Mouse (Mus musculus): ENCODE data around the gene Slc11a2. TPM values are rescaled to one million over a fixed set of nuclear protein-coding genes. Genes with fewer than 3 reads are reported as not detected.
"Not testable (repeated sequence)": the region's sequence is repeated elsewhere in the genome, so short reads cannot be mapped to it uniquely, and the experiment has no call there.

Slc11a2 gene
- polyA plus RNA-seq, 1 experiment: 0.62 TPM

GRCm38 (mm10) chr15:100443126-100443922 is 18.5 kb upstream of the Slc11a2 start:
- Histone ChIP-seq H3K27me3 (replicated peaks) (peaks cover 2% of the 10 kb centered on the region), H3K4me3 (replicated peaks) (peak overlapping the region; percentile 92), H3K36me3 (replicated peaks; ENCODE audit: low read length) (no peaks in the 10 kb centered on the region), H3K4me1 (peaks cover 35% of the 10 kb centered on the region), H3K9me3 (no peaks in the 10 kb centered on the region)
- no peak for TF ChIP-seq FLI1 (IDR thresholded peaks at IDR 0.05; ENCODE audit: low read length)
- no peak for TF ChIP-seq GATA1 (IDR thresholded peaks at IDR 0.05; ENCODE audit: borderline replicate concordance, low read length)

GRCm38 (mm10) chr15:100436518-100436917 is 11.6 kb upstream of the Slc11a2 start:
- Histone ChIP-seq H3K27me3 (replicated peaks) (peaks cover 6% of the 10 kb centered on the region), H3K36me3 (replicated peaks; ENCODE audit: low read length) (no peaks in the 10 kb centered on the region), H3K9me3 (peaks cover 6% of the 10 kb centered on the region; the same call in 1 of the 2 replicates), H3K4me1 (peaks cover 29% of the 10 kb centered on the region), H3K4me3 (replicated peaks) (no peak overlapping the region)
- no peak for TF ChIP-seq GATA1 (IDR thresholded peaks at IDR 0.05; ENCODE audit: borderline replicate concordance, low read length)
- no peak for TF ChIP-seq FLI1 (IDR thresholded peaks at IDR 0.05; ENCODE audit: low read length)

- peaks cover 29% of the 10 kb centered on the region for H3K4me1 ChIP-seq
- H3K36me3 ChIP-seq (replicated peaks; ENCODE audit: low read length): no peaks in the 10 kb centered on the region
- no peak for TF ChIP-seq FLI1 (IDR thresholded peaks at IDR 0.05; ENCODE audit: low read length)
- no peak for TF ChIP-seq GATA1 (IDR thresholded peaks at IDR 0.05; ENCODE audit: borderline replicate concordance, low read length)
- no peak overlapping the region for H3K4me3 ChIP-seq (replicated peaks)
- H3K9me3 ChIP-seq: peaks cover 6% of the 10 kb centered on the region; the same call in 1 of the 2 replicates
- peaks cover 7% of the 10 kb centered on the region for H3K27me3 ChIP-seq (replicated peaks)
Observed at GRCm38 (mm10) chr15:100436112-100436511, 11.2 kb upstream of the Slc11a2 start.

- Histone ChIP-seq H3K4me1 (peaks cover 27% of the 10 kb centered on the region), H3K4me3 (replicated peaks) (no peak overlapping the region), H3K9me3 (peaks cover 6% of the 10 kb centered on the region; the same call in 1 of the 2 replicates), H3K36me3 (replicated peaks; ENCODE audit: low read length) (no peaks in the 10 kb centered on the region), H3K27me3 (replicated peaks) (peaks cover 20% of the 10 kb centered on the region)
- TF ChIP-seq FLI1 (IDR thresholded peaks at IDR 0.05; ENCODE audit: low read length) (no peak), GATA1 (IDR thresholded peaks at IDR 0.05; ENCODE audit: borderline replicate concordance, low read length) (no peak)
Observed at GRCm38 (mm10) chr15:100433234-100433633, 8.4 kb upstream of the Slc11a2 start.

- Histone ChIP-seq H3K9me3 (peaks cover 14% of the 10 kb centered on the region), H3K4me1 (peaks cover 27% of the 10 kb centered on the region), H3K36me3 (replicated peaks; ENCODE audit: low read length) (no peaks in the 10 kb centered on the region), H3K4me3 (replicated peaks) (no peak overlapping the region), H3K27me3 (replicated peaks) (peaks cover 43% of the 10 kb centered on the region)
- TF ChIP-seq GATA1 (IDR thresholded peaks at IDR 0.05; ENCODE audit: borderline replicate concordance, low read length): no peak
- no peak for TF ChIP-seq FLI1 (IDR thresholded peaks at IDR 0.05; ENCODE audit: low read length)
Observed at GRCm38 (mm10) chr15:100429959-100430565, 5.2 kb upstream of the Slc11a2 start.

- Histone ChIP-seq H3K27me3 (replicated peaks) (peaks cover 55% of the 10 kb centered on the region), H3K9me3 (peaks cover 10% of the 10 kb centered on the region; the same call in 1 of the 2 replicates), H3K4me1 (peaks cover 32% of the 10 kb centered on the region), H3K36me3 (replicated peaks; ENCODE audit: low read length) (no peaks in the 10 kb centered on the region), H3K4me3 (replicated peaks) (no peak overlapping the region)
- TF ChIP-seq FLI1 (IDR thresholded peaks at IDR 0.05; ENCODE audit: low read length) (no peak), GATA1 (IDR thresholded peaks at IDR 0.05; ENCODE audit: borderline replicate concordance, low read length) (no peak)
Observed at GRCm38 (mm10) chr15:100428296-100428905, 3.5 kb upstream of the Slc11a2 start.

- peaks cover 10% of the 10 kb centered on the region; the same call in 1 of the 2 replicates for H3K9me3 ChIP-seq
- H3K4me3 ChIP-seq (replicated peaks): peak overlapping the region; percentile 96
- H3K27me3 ChIP-seq (replicated peaks): peaks cover 45% of the 10 kb centered on the region
- no peaks in the 10 kb centered on the region for H3K36me3 ChIP-seq (replicated peaks; ENCODE audit: low read length)
- TF ChIP-seq FLI1 (IDR thresholded peaks at IDR 0.05; ENCODE audit: low read length) (no peak), GATA1 (IDR thresholded peaks at IDR 0.05; ENCODE audit: borderline replicate concordance, low read length) (no peak)
- H3K4me1 ChIP-seq: peaks cover 55% of the 10 kb centered on the region
Observed at GRCm38 (mm10) chr15:100423916-100424315, 956 bp downstream of the Slc11a2 start.

GRCm38 (mm10) chr15:100422899-100423860 is 1.7 kb downstream of the Slc11a2 start:
- Histone ChIP-seq H3K27me3 (replicated peaks) (peaks cover 40% of the 10 kb centered on the region), H3K4me1 (peaks cover 59% of the 10 kb centered on the region), H3K9me3 (peaks cover 10% of the 10 kb centered on the region; the same call in 1 of the 2 replicates), H3K4me3 (replicated peaks) (peak overlapping the region; percentile 96), H3K36me3 (replicated peaks; ENCODE audit: low read length) (peaks cover under 1% of the 10 kb centered on the region)
- TF ChIP-seq FLI1 (IDR thresholded peaks at IDR 0.05; ENCODE audit: low read length) (no peak), GATA1 (IDR thresholded peaks at IDR 0.05; ENCODE audit: borderline replicate concordance, low read length) (no peak)

GRCm38 (mm10) chr15:100422476-100422875 is 2.4 kb downstream of the Slc11a2 start:
- peaks cover 37% of the 10 kb centered on the region for H3K27me3 ChIP-seq (replicated peaks)
- peaks cover 10% of the 10 kb centered on the region; the same call in 1 of the 2 replicates for H3K9me3 ChIP-seq
- peak overlapping the region; percentile 96 for H3K4me3 ChIP-seq (replicated peaks)
- TF ChIP-seq GATA1 (IDR thresholded peaks at IDR 0.05; ENCODE audit: borderline replicate concordance, low read length): no peak
- no peak for TF ChIP-seq FLI1 (IDR thresholded peaks at IDR 0.05; ENCODE audit: low read length)
- H3K4me1 ChIP-seq: peaks cover 65% of the 10 kb centered on the region
- H3K36me3 ChIP-seq (replicated peaks; ENCODE audit: low read length): peaks cover 6% of the 10 kb centered on the region

- Histone ChIP-seq H3K9me3 (peaks cover 10% of the 10 kb centered on the region; the same call in 1 of the 2 replicates), H3K4me3 (replicated peaks) (peak within 1 kb of the TSS; percentile 96), H3K27me3 (replicated peaks) (peaks cover 30% of the 10 kb centered on the region), H3K4me1 (peaks cover 66% of the 10 kb centered on the region)
- not testable (repeated sequence) for H3K36me3 ChIP-seq (replicated peaks; ENCODE audit: low read length)
Observed at GRCm38 (mm10) chr15:100421758-100422197, 3.1 kb downstream of the Slc11a2 start, which contains the start of gene Gm5475. Gene Gm5475 (plus strand): TSS chr15:100422147.
